32 mouse cellular contexts compared by ENCODE assay signal in the genomic region with DNA sequence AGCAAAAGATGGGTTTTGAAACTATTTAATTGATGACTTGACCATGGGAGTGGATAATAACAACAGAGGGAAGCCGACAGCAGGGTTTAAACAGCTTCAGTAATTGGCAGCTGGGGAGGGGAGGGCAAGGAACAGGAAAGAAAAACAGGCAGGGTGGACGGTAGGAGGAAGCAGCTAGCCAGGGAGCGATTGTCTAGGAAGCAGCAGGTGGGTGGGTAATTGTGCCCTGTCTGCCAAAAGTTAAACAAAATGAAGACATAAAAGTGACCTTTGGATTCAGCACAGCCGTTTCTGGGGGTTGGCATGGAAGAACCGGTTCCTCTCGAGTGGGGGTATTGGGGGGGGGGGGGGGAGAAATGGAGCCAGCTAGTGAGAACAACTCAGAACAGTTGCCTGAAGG. TPM values are rescaled to one million over a fixed set of nuclear protein-coding genes. Genes with fewer than 3 reads are reported as not detected.
DNase-seq lines count a peak whose midpoint lies in the region; ATAC-seq and TF ChIP-seq lines count a peak whose summit lies in the region.
"Had no signal": no experiment of that assay in that cellular context is flagged by ENCODE, and none has a peak within 500 bp of the region (broad histone marks: within the 10 kb centered on the region; RNA-seq: fewer than 3 reads in every experiment).

No protein-coding gene starts in this region.

- ATAC-seq in forebrain, embryonic 14.5 days, result no peak
- no peak for ATAC-seq in forebrain, embryonic 15.5 days (replicated peaks)
- ATAC-seq in intestine, embryonic 15.5 days, result peak; percentile 84
- ATAC-seq in megakaryocyte-erythroid progenitor cell, adult 5-6 weeks (replicated peaks; ENCODE audit: low FRiP score, low TSS enrichment, poor library complexity, severe bottlenecking), result no peak
- ATAC-seq: forebrain, embryonic 16.5 days; hindbrain, postnatal 0 days; inflammation-experienced regulatory T-cells, adult 6 months; Patski had no signal

- TF ChIP-seq CTCF in brain, embryonic 14.5 days (IDR thresholded peaks at IDR 0.05; ENCODE audit: borderline replicate concordance, extremely low read depth, insufficient read depth, insufficient read length), result no peak

- H3K4me3 ChIP-seq in forebrain, embryonic 14.5 days (ENCODE audit: low read depth, low read length), result no peak overlapping the region
- H3K4me3 ChIP-seq in forebrain, embryonic 15.5 days, result no peak overlapping the region
- no peak overlapping the region for H3K4me3 ChIP-seq in intestine, embryonic 15.5 days (replicated peaks)
- H3K4me3 ChIP-seq: embryonic facial prominence, embryonic 10.5 days; embryonic facial prominence, embryonic 13.5 days; gastrocnemius, adult 2 months; heart, embryonic 12.5 days; heart, embryonic 15.5 days had no signal

- no peaks in the 10 kb centered on the region for H3K27me3 ChIP-seq in forebrain, embryonic 14.5 days (replicated peaks; ENCODE audit: control insufficient read depth, insufficient read depth, low read length)
- H3K27me3 ChIP-seq in forebrain, embryonic 15.5 days, result no peaks in the 10 kb centered on the region
- no peaks in the 10 kb centered on the region for H3K27me3 ChIP-seq in intestine, embryonic 15.5 days (replicated peaks)
- H3K27me3 ChIP-seq: CH12.LX; embryonic facial prominence, embryonic 13.5 days; heart, embryonic 12.5 days; heart, embryonic 15.5 days had no signal

- no peak for TF ChIP-seq POLR2A in brain, embryonic 14.5 days (IDR thresholded peaks at IDR 0.05; ENCODE audit: borderline replicate concordance, extremely low read depth, insufficient read depth, insufficient read length, poor library complexity, severe bottlenecking)

- H3K36me3 ChIP-seq in forebrain, embryonic 14.5 days (ENCODE audit: control insufficient read depth, insufficient read depth, low read length), result no peaks in the 10 kb centered on the region
- H3K36me3 ChIP-seq in forebrain, embryonic 15.5 days, result no peaks in the 10 kb centered on the region
- H3K36me3 ChIP-seq in intestine, embryonic 15.5 days, result no peaks in the 10 kb centered on the region
- H3K36me3 ChIP-seq: embryonic facial prominence, embryonic 10.5 days; embryonic facial prominence, embryonic 13.5 days; G1E; heart, embryonic 12.5 days; heart, embryonic 15.5 days had no signal

- H3K4me2 ChIP-seq in forebrain, embryonic 14.5 days (ENCODE audit: low read length), result no peak overlapping the region
- H3K4me2 ChIP-seq in forebrain, embryonic 15.5 days (replicated peaks), result no peak overlapping the region
- no peak overlapping the region; the same call in 1 of the 2 replicates for H3K4me2 ChIP-seq in intestine, embryonic 15.5 days (replicated peaks)
- H3K4me2 ChIP-seq: embryonic facial prominence, embryonic 13.5 days; heart, embryonic 12.5 days; heart, embryonic 15.5 days; hindbrain, embryonic 14.5 days had no signal

- H3K9me3 ChIP-seq in forebrain, embryonic 14.5 days (replicated peaks; ENCODE audit: control insufficient read depth, low read length), result no peaks in the 10 kb centered on the region
- H3K9me3 ChIP-seq in forebrain, embryonic 15.5 days, result no peaks in the 10 kb centered on the region
- no peaks in the 10 kb centered on the region for H3K9me3 ChIP-seq in intestine, embryonic 15.5 days
- H3K9me3 ChIP-seq: G1E; heart, embryonic 15.5 days had no signal

- no peak overlapping the region for H3K27ac ChIP-seq in forebrain, embryonic 14.5 days (ENCODE audit: low read depth, low read length)
- H3K27ac ChIP-seq in forebrain, embryonic 15.5 days (replicated peaks), result no peak overlapping the region
- no peak overlapping the region for H3K27ac ChIP-seq in intestine, embryonic 15.5 days
- H3K27ac ChIP-seq: embryonic facial prominence, embryonic 10.5 days; embryonic facial prominence, embryonic 13.5 days; gastrocnemius, adult 2 months; heart, embryonic 15.5 days; hindbrain, embryonic 14.5 days; hindbrain, postnatal 0 days had no signal

- H3K9ac ChIP-seq in forebrain, embryonic 14.5 days (ENCODE audit: low read length), result no peak overlapping the region
- H3K9ac ChIP-seq in forebrain, embryonic 15.5 days (replicated peaks), result no peak overlapping the region
- H3K9ac ChIP-seq in intestine, embryonic 15.5 days, result no peak overlapping the region
- H3K9ac ChIP-seq: embryonic facial prominence, embryonic 13.5 days; heart, embryonic 12.5 days; heart, embryonic 15.5 days; hindbrain, embryonic 14.5 days had no signal

- WGBS in forebrain, embryonic 14.5 days, result 1% methylated on average over 6 of the region's 6 CpGs
- WGBS in forebrain, embryonic 15.5 days, result under 1% methylated on average over 6 of the region's 6 CpGs
- 16% methylated on average over 6 of the region's 6 CpGs for WGBS in intestine, embryonic 15.5 days

- no peaks in the 10 kb centered on the region for H3K4me1 ChIP-seq in forebrain, embryonic 14.5 days (ENCODE audit: control insufficient read depth, insufficient read depth, low read length)
- no peaks in the 10 kb centered on the region for H3K4me1 ChIP-seq in forebrain, embryonic 15.5 days
- peaks cover 2% of the 10 kb centered on the region; the same call in 1 of the 2 replicates for H3K4me1 ChIP-seq in intestine, embryonic 15.5 days (replicated peaks)
- H3K4me1 ChIP-seq: embryonic facial prominence, embryonic 13.5 days; heart, embryonic 12.5 days; heart, embryonic 15.5 days had no signal

- peak; percentile 6 for DNase-seq in forebrain, embryonic 14.5 days (ENCODE audit: low spot score)
- DNase-seq in lung, postnatal 10 days, result peak; percentile 14
- no peak for DNase-seq in lung, postnatal 25 days (ENCODE audit: low spot score)
- DNase-seq in brain, embryonic 14.5 days (ENCODE audit: low read depth), result peak; percentile 44
- DNase-seq in embryo, embryonic 10.5 days (ENCODE audit: low spot score), result no peak
- DNase-seq: adrenal gland, postnatal 10 days; adrenal gland, postnatal 36 days; B cell, adult 2 months; cerebellum, adult 11 months; cerebellum, adult 2 months; cerebellum, adult 9-11 months; cerebellum, postnatal 25 days; embryo, embryonic 11 days; gastrocnemius, adult 2 months; gastrocnemius, postnatal 14 days; heart, adult 18-20 months; heart, postnatal 14 days; heart, postnatal 4 days had no signal

RNA-seq across cellular contexts. Expression of a gene that starts 11.9 kb away (rescaled TPM):
- polyA plus RNA-seq in forebrain, embryonic 14.5 days (2014; fragmentation: Nextera tagmentation; extraction: Ambion mirVana), result 29.1 and 32.7 TPM in 2 replicates
- 30.9 and 33.0 TPM in 2 replicates for polyA plus RNA-seq in forebrain, embryonic 15.5 days (2015; fragmentation: Nextera tagmentation; extraction: Ambion mirVana)
- polyA plus RNA-seq in brain, embryonic 14.5 days (2012; rRNA removed), result 31.8 and 41.2 TPM in 2 replicates
- polyA plus RNA-seq in intestine, embryonic 15.5 days (2015; fragmentation: Nextera tagmentation; extraction: Ambion mirVana), result 47.4 and 50.8 TPM in 2 replicates
- total RNA-seq in megakaryocyte-erythroid progenitor cell, adult 5-6 weeks (2014; fragmentation: Nextera tagmentation), result 25.5 and 40.9 TPM in 2 replicates
- total RNA-seq in megakaryocyte-erythroid progenitor cell, adult 5-6 weeks (2017), result 19.7 and 35.4 TPM in 2 replicates

Comparison
In these comparisons a context has a peak if more than half of its experiments do, and no peak if none do; other contexts are left out.
1. DNase-seq: peak in forebrain, embryonic 14.5 days (single experiment), lung, postnatal 10 days (single experiment) and brain, embryonic 14.5 days (single experiment); none in lung, postnatal 25 days (single experiment) and embryo, embryonic 10.5 days (single experiment).